Mouse (Mus musculus): ENCODE measurements around the gene Gm11639.

GRCm38 (mm10) chr11:104664441-104664840 lies 21.1 kb upstream of the Gm11639 start:
- TF ChIP-seq CTCF (IDR thresholded peaks at IDR 0.05; ENCODE audit: extremely low read depth, insufficient read length, insufficient replicate concordance, low read depth, low read length) (no peak), POLR2A (IDR thresholded peaks at IDR 0.05; ENCODE audit: low read depth, low read length) (no peak)
